Mouse (Mus musculus) G1E (cell line): ENCODE measurements around the gene Plek.

ENCODE experiments used
- CTCF ChIP-seq: IDR thresholded peaks from 2 replicates; pipeline ENCODE4 v1.5.1; 2012; ENCODE audit warnings: low read depth, low read length, inconsistent platforms, mixed read lengths
- POLR2AphosphoS5 ChIP-seq: IDR thresholded peaks from 2 replicates; pipeline ENCODE4 v1.6.1; 2012; ENCODE audit warnings: low read depth, low read length, inconsistent platforms; ENCODE audit not compliant: insufficient replicate concordance
- TAL1 ChIP-seq: conservative IDR thresholded peaks from 2 replicates; pipeline ENCODE4 v1.6.1; 2012; ENCODE audit warnings: low read depth, low read length, inconsistent platforms, mixed read lengths

- TF ChIP-seq CTCF (no peak), TAL1 (no peak), POLR2AphosphoS5 (no peak)
These were observed 52.8 kb downstream of the Plek start for GRCm38 (mm10) chr11:16999387-16999786.
